Mouse (Mus musculus): ENCODE data around the gene Lrrtm1. TPM values are rescaled to one million over a fixed set of nuclear protein-coding genes. Genes with fewer than 3 reads are reported as not detected.

The Lrrtm1 gene
- total and polyA plus RNA-seq, 3 experiments = not detected

DNA sequence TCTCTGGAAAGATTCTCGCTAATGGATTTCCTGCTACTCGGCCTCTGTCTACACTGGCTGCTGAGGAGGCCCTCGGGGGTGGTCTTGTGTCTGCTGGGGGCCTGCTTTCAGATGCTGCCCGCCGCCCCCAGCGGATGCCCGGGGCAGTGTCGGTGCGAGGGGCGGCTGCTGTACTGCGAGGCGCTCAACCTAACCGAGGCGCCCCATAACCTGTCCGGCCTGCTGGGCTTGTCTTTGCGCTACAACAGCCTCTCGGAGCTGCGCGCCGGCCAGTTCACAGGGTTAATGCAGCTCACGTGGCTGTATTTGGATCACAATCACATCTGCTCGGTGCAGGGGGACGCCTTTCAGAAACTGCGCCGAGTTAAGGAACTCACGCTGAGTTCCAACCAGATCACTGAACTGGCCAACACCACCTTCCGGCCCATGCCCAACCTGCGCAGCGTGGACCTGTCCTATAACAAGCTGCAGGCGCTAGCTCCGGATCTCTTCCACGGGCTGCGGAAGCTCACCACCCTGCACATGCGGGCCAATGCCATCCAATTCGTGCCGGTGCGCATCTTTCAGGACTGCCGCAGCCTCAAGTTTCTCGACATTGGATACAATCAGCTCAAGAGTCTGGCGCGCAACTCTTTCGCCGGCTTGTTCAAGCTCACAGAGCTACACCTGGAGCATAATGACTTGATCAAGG lies 1.2 kb downstream of the Lrrtm1 start:
- Histone ChIP-seq H3K27me3 (ENCODE audit: control insufficient read depth in 1 of 2, insufficient read depth in 2 of 2, low read length in 2 of 2) (no peaks in the 10 kb centered on the region), H3K79me2 (ENCODE audit: control insufficient read depth, insufficient read depth, low read length, poor library complexity) (no peaks in the 10 kb centered on the region), H3K4me1 (ENCODE audit: control insufficient read depth in 1 of 2, insufficient read depth in 2 of 2, low read length in 2 of 2) (no peaks in the 10 kb centered on the region), H3K9me3 (replicated peaks; ENCODE audit: insufficient read depth, low read length) (no peaks in the 10 kb centered on the region), H3K9ac (ENCODE audit: control insufficient read depth, low read depth, low read length, poor library complexity, severe bottlenecking) (no peak overlapping the region), H3K36me3 (ENCODE audit: control insufficient read depth in 1 of 2, insufficient read depth in 2 of 2, low read length in 2 of 2) (no peaks in the 10 kb centered on the region), H3K27ac (ENCODE audit: control insufficient read depth, low read depth, low read length) (no peak overlapping the region), H3K4me3 (ENCODE audit: control insufficient read depth in 1 of 2, insufficient read depth in 1 of 2, low read depth in 2 of 2, low read length in 2 of 2) (no peak overlapping the region)
- TF ChIP-seq ELF1 (IDR thresholded peaks at IDR 0.05; ENCODE audit: low read depth, low read length) (no peak), MAFK (IDR thresholded peaks at IDR 0.05; ENCODE audit: borderline replicate concordance, low read depth, low read length) (no peak), EP300 (IDR thresholded peaks at IDR 0.05; ENCODE audit: low read depth in 1 of 2, low read length in 2 of 2) (no peak), RCOR1 (IDR thresholded peaks at IDR 0.05; ENCODE audit: low read depth, low read length) (no peak), ZC3H11A (IDR thresholded peaks at IDR 0.05; ENCODE audit: low read depth, low read length) (no peak)
- DNase-seq (ENCODE audit: low read depth, low spot score) = no peak

- TF ChIP-seq EP300 (IDR thresholded peaks at IDR 0.05; ENCODE audit: low read depth in 1 of 2, low read length in 2 of 2) = no peak
- no peak for TF ChIP-seq NELFE (IDR thresholded peaks at IDR 0.05; ENCODE audit: low read depth, low read length)
- no peak for TF ChIP-seq USF2 (IDR thresholded peaks at IDR 0.05; ENCODE audit: borderline replicate concordance in 1 of 2, insufficient read depth in 1 of 2, low read depth in 1 of 2, low read length in 2 of 2)
- no peak for TF ChIP-seq MYB (IDR thresholded peaks at IDR 0.05; ENCODE audit: low read depth, low read length)
- no peak for TF ChIP-seq POLR2AphosphoS5 (IDR thresholded peaks at IDR 0.05; ENCODE audit: borderline replicate concordance, low read depth, low read length)
- no peak for TF ChIP-seq CHD1 (IDR thresholded peaks at IDR 0.05; ENCODE audit: low read depth, low read length)
- TF ChIP-seq TAL1 (IDR thresholded peaks at IDR 0.05; ENCODE audit: low read length) = no peak
- no peak for TF ChIP-seq HCFC1 (IDR thresholded peaks at IDR 0.05; ENCODE audit: low read depth, low read length)
- no peak for TF ChIP-seq GABPA (IDR thresholded peaks at IDR 0.05; ENCODE audit: low read depth, low read length)
- TF ChIP-seq ETS1 (IDR thresholded peaks at IDR 0.05; ENCODE audit: low read depth, low read length) = no peak
- TF ChIP-seq CHD2 (IDR thresholded peaks at IDR 0.05; ENCODE audit: low read length) = no peak
- no peaks in the 10 kb centered on the region for H3K4me1 ChIP-seq (ENCODE audit: control insufficient read depth in 1 of 2, insufficient read depth in 2 of 2, low read length in 2 of 2)
- H3K4me3 ChIP-seq (ENCODE audit: control insufficient read depth in 1 of 2, insufficient read depth in 1 of 2, low read depth in 2 of 2, low read length in 2 of 2) = no peak overlapping the region
- H3K9me3 ChIP-seq (replicated peaks; ENCODE audit: insufficient read depth, low read length) = no peaks in the 10 kb centered on the region
- H3K27me3 ChIP-seq (ENCODE audit: control insufficient read depth in 1 of 2, insufficient read depth in 2 of 2, low read length in 2 of 2) = no peaks in the 10 kb centered on the region
- no peak for DNase-seq (ENCODE audit: low read depth, low spot score)
- H3K36me3 ChIP-seq (ENCODE audit: control insufficient read depth in 1 of 2, insufficient read depth in 2 of 2, low read length in 2 of 2) = no peaks in the 10 kb centered on the region
- H3K9ac ChIP-seq (ENCODE audit: control insufficient read depth, low read depth, low read length, poor library complexity, severe bottlenecking) = no peak overlapping the region
- H3K27ac ChIP-seq (ENCODE audit: control insufficient read depth, low read depth, low read length) = no peak overlapping the region
- H3K79me2 ChIP-seq (ENCODE audit: control insufficient read depth, insufficient read depth, low read length, poor library complexity) = no peaks in the 10 kb centered on the region
Measured at GRCm38 (mm10) chr6:77253480-77253879, 11.0 kb downstream of the Lrrtm1 start.

Data from MEL (cell line).